Mouse (Mus musculus): ENCODE measurements around the gene Zfp148.
"Not testable (repeated sequence)": the region's sequence is repeated elsewhere in the genome, so short reads cannot be mapped to it uniquely, and the experiment has no call there.

Gene Zfp148

DNA sequence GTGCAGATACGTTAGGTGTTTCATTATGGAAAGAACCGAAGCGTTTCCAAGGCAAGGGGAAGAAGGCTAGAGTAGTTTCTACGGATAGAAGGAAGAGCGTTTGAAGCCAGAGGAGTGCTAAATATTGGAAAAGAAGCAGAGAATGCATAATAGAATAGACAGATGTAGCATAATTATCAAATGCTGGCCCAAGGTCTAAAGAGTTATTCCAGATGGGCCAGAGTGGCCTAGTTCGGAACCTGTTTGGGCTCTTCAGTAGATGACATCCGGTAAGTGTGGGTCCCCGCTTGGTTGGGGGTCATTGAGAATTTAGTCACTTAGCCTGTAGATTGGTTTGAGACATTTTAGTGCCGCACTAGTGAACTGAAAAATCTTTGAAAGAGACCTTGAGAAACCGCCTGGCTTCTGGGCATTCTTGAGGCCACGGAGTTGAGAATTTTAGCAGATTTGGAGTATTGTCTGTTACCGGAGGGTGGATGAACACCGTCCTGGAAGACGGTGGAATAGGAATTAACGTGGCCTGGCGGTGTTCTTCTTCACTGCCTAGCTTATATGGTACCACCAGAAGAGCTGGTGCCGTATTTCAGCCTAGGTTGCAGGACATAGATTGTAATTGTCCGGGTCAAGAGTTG lies 1.1 kb downstream of the Zfp148 start:
- no peak for DNase-seq (ENCODE audit: low spot score)

- no peak for DNase-seq (ENCODE audit: low spot score)
These were observed 1.7 kb downstream of the Zfp148 start for GRCm38 (mm10) chr16:33382341-33382740.

DNA sequence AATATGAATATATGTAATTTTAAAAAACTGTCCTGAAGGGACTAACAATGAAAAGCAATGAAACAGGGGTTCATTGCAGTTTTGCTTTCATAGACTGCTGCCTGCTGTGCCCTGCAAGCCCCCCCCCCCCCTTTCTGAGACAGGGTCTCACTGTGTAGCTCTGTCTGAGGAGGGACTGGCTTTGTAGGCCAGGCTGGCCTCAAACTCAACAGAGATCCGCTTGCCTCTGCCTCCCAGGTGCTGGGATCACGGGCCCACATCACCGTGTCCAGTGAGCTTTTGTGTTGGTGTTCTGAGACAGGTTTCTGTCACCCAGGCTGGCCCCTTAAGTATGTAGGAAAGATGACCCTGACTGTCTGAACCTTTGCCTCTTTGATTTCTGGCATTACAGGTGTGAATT lies 2.9 kb downstream of the Zfp148 start:
- no peak for DNase-seq (ENCODE audit: low spot score)

- not testable (repeated sequence) for DNase-seq (ENCODE audit: low spot score)
These were observed 3.4 kb downstream of the Zfp148 start for GRCm38 (mm10) chr16:33384057-33384456.

DNA sequence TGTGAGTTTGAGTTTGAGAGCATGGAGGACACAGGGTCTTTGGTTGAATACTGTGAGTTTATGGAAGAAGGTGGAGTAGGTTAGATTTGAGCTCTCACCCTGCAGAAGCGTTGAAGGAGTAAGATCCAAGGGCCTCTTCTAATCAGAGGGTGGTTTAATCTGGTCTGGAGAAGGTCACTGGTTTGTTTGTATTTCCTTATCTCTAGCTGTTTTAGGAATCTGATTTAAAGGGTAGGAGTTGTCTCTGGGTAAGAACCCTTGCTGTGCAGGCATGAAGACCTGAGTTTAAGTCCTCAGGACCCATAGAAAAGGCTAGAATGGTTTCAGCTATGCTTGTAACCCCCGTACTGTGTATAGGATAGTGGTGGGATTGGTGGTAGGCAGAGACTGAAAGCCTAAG lies 6.4 kb downstream of the Zfp148 start:
- DNase-seq (ENCODE audit: low spot score) = no peak

- no peak for DNase-seq (ENCODE audit: low spot score)
These were observed 6.8 kb downstream of the Zfp148 start for GRCm38 (mm10) chr16:33387420-33387819.

DNA sequence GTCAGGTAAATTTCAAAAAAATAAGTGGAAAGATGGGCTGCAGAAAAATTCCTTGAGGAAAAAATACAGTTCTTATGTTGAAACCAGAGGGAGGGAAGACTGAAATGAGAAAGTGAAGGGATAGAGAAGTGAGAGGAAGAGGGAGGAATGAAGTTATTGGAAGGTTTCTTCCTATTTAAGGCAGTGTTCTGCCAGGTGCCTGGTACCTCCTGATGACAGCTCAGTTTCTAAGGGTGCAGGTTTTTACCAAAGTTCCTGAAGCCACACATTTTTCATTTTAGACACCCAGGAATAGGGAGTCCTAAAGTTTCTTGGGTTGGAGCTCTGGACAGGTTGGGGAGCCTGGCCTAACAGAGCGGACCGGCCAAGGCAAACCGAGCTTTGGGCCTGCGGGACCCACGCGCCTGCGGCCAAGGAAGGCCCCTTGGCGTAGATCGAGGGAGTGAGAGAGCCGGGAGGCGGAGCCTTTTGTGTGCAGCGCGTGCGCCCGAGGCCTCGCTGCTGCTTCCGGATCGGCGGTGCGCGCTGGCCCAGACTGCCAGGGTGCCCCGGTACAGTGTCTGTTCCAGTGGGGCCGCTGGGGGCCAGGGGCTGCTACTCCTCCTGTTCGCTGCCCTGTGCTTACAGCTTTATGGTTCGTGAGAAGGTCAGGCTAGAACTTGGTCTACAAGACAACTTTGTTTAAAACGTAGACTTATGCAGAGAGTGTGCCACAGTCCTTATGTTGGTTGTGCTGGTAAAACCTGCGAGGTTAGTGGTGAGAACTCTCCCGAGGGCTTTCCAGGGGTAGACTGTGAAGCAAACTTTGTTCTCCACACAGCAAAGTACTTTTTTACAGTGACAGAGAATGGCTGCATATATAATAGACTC lies 19.5 kb downstream of the Zfp148 start:
- DNase-seq (ENCODE audit: low spot score) = no peak

DNA sequence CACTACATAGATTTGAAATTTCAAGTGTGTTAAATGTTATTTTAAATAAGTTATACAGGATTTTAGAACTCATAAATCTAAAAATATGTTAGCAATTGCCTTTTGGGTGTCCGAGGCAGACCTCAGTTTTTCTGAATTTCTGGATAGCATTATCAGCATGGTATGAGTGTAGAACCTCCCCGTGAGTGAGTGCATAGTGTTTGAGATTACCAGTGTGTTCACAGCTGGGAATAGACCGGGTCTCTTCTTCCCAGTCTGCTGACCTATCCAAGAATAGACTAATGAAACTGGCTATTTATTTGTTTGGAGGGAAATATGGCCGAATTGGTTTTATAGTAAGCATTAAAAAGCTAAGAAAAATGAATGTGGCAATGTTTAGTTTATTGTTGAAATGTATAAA lies 20.3 kb downstream of the Zfp148 start:
- no peak for DNase-seq (ENCODE audit: low spot score)

GRCm38 (mm10) chr16:33403258-33403657 lies 22.6 kb downstream of the Zfp148 start:
- no peak for DNase-seq (ENCODE audit: low spot score)

DNA sequence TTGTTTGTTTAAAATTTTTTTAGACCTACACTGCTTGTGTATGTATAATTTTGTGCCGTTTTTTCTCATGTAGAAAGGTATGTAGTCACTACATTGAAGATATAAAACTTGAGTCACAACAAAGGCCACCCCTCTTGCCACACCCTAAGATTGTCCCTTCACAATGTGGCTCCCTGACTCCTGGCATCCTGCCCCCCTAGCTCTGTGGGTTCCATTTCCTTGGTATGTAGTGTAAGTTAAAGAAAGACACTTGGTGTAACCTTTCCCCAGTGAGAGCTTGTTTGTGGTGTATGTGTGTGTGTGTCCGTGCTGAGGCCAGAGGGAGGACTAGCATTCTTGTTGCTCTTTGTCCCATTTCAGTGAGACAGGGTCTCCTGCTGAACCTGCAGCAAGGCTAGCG lies 23.4 kb downstream of the Zfp148 start:
- no peak for DNase-seq (ENCODE audit: low spot score)

- no peak for DNase-seq (ENCODE audit: low spot score)
These were observed 24.9 kb downstream of the Zfp148 start for GRCm38 (mm10) chr16:33405487-33405886.

DNA sequence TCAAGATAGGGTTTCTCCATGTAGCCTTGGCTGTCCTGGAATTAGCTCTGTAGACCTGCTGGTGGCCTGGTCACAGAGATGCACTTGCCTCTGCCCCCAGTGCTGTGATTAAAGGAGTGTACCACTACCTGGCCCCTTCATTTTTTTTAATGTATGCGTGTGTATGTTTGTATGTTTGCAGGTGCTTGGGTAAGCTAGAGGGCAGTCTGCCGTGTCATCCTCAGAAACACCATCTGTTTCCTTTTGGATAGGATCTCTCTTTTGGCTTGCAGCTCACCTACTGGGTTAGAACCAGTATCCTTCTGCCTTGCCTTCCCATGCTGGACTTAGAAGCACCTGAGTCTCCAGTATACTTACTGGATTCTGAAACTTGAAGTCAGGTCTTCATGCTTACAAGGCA lies 29.5 kb downstream of the Zfp148 start:
- no peak for DNase-seq (ENCODE audit: low spot score)

DNA sequence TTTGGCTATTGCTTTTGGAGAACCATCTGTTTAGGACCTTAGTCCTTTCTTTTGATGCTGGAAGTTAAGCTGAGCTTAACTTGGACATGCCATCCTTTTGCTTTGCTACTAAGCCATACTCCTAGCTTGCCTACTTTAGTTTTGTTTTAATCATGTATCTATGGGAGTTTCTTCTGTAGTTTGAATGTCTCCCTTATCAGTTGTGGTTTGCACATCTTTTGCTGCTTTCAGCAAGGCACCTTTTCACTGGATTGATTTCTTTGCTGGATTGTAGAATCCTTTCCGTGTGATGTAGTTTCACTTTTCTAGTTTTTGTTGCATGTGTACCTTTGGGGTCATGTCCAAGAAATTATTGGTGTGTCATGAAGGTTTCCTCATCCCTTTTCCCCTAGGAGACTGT lies 30.0 kb downstream of the Zfp148 start:
- no peak for DNase-seq (ENCODE audit: low spot score)

DNA sequence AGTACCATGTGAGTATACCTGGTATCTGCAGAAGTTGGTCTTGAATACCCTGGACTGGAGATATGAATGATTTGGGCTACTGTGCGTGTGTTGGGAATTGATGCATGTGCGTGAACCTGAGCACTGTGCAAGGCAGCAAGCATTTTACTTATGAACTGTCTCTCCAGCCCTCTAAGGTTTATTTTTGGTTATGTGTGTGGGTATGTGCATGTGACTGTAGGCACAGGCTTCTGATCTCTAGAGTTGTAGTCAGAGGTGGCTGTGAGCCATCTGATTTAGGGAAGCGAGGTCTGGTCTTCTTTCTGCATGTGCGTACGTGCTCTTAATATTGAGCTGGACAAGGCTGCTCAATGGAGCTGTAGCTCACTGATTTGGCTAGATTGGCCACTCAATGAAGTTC lies 33.6 kb downstream of the Zfp148 start:
- peak; percentile 42 for DNase-seq (ENCODE audit: low spot score)

- no peak for DNase-seq (ENCODE audit: low spot score)
These were observed 35.0 kb downstream of the Zfp148 start for GRCm38 (mm10) chr16:33415607-33416006.

GRCm38 (mm10) chr16:33428327-33428726 lies 47.7 kb downstream of the Zfp148 start:
- DNase-seq (ENCODE audit: low spot score) = no peak

- DNase-seq (ENCODE audit: low spot score) = no peak
These were observed 51.0 kb downstream of the Zfp148 start for GRCm38 (mm10) chr16:33431660-33432059.

DNA sequence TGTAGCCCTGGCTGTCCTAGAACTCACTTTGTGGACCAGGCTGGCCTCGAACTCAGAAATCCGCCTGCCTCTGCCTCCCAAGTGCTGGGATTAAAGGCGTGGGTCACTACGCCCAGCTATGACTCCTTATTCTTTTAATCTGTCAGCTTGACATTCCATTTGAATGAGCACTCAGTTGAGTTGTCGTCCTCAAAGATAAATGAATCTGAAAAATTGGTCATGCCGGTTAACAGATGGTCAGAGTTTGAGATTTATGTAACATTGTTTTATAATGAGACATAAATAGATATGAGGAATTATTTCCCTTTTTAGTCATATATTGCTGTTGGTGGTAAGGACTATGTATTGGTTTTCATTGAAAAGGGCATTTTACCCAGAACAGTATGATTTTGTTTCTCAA lies 60.4 kb downstream of the Zfp148 start:
- no peak for DNase-seq (ENCODE audit: low spot score)

DNA sequence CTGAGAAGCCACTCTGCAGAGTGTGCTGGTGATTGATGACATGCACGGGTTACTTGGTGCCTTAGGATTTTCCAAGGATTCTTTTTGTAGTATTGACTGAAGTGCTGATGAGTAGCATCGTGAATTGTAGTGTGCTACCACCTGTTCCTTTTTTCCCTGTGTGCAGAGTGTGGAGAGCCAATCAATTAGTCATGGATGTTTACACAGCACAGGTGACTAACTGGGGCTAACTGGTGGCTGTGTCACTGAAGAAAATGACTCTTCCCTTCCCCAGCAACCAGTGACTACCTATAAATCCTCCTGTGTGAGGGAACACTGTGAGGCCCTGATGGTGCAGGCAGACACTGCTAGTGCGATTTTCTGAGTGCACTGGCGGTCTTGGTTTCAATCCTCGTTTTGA lies 66.2 kb downstream of the Zfp148 start:
- no peak for DNase-seq (ENCODE audit: low spot score)

GRCm38 (mm10) chr16:33453826-33454225 lies 73.2 kb downstream of the Zfp148 start:
- DNase-seq (ENCODE audit: low spot score) = no peak

- DNase-seq (ENCODE audit: low spot score) = no peak
These were observed 73.7 kb downstream of the Zfp148 start for GRCm38 (mm10) chr16:33454306-33454705.

DNA sequence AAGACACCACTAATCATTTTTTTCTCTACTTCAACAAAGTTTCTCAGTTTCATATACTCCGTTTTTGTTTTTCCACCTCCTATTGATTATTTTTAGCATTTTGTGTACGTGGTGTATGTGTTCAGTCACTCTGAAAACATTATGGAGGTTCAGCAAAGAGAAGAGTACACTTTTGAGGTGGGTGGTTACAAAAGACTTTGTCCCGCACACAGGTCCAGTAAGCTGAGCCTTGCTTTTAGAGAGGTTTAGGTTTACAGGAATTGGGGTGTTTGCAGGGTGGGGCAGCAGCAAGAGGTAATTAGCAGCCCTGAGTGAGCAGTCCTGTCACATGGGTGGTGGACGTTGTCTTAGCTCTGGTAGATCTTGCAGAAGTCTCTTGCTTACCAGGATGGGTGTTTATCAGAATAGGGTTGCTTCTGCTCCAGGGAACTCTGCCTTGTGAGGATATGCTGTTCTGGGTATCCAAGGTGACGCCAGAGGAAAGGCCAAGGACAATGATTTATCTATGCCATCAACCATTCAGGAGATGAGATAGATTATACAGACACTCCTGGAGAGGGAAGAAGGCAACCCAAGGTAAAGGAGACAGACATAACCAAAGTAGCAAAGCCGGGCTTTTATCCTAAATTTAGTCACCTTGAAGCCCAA lies 74.8 kb downstream of the Zfp148 start:
- DNase-seq (ENCODE audit: low spot score) = no peak

GRCm38 (mm10) chr16:33459101-33459500 lies 78.5 kb downstream of the Zfp148 start:
- no peak for DNase-seq (ENCODE audit: low spot score)

Data from left cerebral cortex, adult 11 months (tissue).